Mouse (Mus musculus): ENCODE results near the gene Rtn1. TPM values are rescaled to one million over a fixed set of nuclear protein-coding genes. Genes with fewer than 3 reads are reported as not detected.
"Not testable (repeated sequence)": the region's sequence is repeated elsewhere in the genome, so short reads cannot be mapped to it uniquely, and the experiment has no call there.

Gene Rtn1
- polyA plus RNA-seq, 1 experiment: 2.8 TPM

DNA sequence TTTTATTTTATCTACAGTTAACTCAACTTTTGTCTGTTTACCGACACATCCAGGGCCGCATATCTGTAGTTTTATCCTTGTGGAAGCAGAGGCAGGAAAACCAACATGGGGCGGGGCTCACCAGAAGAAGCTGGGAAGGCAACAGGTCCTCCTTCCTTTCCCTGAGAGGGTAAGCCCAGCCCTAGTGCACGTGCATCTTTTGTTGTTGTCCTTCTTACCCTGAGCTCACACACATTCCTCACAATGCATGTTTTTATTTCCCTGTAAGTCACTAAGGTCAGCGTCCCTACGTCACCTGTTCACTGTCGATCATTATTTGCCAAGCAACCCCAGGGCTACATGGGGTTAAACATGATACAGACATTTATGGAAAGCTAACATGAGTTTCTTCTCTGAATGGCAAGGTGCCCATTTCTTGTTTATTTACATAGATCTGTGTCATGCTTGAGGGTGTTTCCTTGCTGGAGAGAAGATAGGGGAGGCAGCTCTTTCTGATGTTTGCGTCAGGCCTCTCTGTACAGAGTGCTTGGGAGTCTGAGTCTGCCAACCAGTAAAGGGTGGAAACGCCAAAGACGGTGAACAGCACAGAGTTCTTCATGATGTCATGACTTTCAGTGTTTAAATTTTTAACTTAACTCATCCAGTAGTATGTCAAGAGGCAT, 84.5 kb downstream of the Rtn1 start:
- no peak for DNase-seq (ENCODE audit: low spot score)

DNA sequence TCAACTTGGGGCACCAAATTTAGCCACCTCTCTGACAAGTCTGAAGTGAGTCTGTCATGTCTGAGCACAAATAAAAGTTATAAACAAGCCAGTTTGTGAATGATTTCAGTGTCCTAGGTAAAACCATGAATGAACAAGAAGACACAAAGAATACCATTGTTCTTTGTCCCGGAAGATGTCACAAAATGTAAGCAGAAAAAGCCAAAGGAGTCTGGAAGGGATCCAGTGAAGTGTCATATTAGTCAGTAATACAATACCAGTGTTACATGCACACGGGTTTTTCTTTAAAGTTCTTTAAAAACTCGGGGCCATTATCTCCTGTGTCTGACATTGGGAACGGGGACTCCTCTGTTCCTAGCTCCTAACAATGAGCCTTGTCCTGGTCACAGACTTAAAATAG, 85.1 kb downstream of the Rtn1 start:
- DNase-seq (ENCODE audit: low spot score): no peak

DNA sequence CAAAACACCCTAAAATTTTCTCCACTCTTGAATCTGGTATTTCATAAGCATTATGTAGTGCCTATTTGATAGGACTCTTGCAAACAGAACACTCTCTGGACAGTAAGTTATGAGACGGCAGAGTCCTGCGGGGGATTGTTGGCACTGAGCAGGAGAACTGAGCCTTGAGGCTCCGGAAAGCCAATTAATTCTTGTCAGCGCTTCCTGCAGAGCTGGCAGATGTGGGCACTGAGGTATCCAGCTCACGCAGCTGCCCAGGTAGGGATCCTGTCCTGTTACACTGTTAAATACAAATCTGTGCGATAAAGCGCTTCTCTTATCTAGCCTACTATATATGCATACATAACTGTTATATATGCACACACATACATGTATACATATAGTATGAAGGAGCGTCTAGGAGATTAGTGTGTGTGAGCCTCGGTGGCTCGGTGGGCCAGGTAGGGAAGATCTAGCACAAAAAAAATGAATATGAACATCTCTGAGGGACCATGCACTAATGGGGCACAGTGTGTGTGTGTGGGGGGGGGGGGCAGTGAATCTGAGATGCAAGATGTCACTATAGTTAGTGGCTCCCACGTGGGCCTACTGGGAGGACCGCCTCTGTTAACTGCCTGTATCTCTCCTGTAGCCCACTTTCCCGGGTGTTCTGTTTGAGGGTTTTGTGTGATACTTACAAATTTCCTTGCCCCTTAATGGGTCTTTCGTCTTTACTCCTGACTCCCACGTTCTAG, 93.0 kb downstream of the Rtn1 start:
- no peak for DNase-seq (ENCODE audit: low spot score)

DNA sequence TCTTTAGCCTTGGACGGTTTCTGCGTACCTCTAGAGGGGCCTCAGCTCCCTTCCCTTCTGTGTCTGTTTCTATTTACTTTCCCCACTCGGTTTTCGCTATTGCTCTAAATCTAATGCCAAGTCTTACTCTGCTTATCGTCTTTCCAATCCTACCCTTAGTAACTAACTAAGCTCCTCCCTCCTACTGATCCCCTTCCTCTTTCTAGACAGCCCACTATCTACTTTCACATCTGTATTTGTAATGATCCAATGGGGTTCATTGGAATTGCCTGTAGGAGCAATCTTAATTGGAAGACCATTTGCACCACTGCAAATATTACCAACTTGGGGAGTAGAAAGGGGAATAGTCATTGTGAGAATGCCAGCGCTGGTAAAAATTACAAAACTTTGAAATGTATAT, 98.0 kb downstream of the Rtn1 start:
- no peak for DNase-seq (ENCODE audit: low spot score)

DNA sequence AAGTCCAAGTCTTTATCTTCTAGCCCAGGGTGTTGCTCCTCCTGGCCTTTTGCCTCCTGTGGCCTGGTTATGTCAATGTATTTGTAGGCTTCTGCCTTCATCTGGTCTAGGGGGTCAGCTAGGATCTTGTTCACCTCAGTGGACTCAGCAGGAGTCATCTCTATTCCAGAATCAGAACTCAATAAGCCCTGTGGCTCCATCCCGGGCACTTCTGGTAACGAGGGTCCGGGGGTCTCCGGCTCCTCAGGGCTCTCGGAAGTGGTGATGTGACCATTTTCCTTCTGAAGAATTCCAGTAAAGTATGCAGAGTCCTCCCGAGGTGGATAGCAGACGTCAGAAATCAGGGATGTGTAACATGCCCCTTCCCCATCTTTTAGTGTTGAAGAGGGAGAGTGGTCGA, 100.3 kb downstream of the Rtn1 start:
- DNase-seq (ENCODE audit: low spot score): no peak

DNA sequence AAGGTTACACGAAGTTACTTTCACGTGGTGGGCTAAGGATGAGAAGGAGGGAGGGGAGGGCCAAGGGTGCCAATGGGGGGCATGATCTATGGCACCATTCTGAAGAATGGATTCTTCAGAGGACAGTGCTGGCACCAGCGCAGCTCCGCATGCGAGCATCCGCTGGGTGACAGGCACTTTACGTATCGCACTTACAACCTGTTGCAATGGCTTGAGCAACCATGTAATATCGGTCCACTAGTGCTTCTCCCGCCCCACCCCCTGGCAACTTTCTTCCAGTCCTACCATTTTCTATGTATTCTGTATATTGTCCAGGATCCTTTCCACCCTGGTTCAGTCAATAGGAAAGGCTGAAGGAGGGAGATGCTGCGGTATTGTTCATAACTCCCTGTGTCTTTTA, 102.6 kb downstream of the Rtn1 start:
- DNase-seq (ENCODE audit: low spot score): no peak

DNA sequence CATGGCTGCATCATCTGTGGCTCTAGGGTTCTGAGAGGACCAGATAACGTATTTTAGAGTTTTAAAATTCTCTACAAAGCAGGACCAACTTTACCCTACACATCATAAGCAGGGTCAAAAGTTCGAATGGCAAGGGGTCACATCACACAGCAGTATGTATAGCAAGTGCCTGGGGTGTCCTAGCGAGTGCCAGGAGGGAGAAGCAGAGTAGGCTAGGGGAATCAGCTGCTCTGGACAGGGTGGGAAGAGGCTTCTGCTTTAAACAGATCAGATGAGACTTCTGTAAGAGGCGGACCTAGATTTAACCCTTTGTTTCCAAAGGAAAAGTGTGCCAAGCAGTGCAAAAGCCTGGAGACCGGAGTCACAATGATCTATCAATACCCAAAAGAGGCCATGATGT, 103.4 kb downstream of the Rtn1 start:
- no peak for DNase-seq (ENCODE audit: low spot score)

DNA sequence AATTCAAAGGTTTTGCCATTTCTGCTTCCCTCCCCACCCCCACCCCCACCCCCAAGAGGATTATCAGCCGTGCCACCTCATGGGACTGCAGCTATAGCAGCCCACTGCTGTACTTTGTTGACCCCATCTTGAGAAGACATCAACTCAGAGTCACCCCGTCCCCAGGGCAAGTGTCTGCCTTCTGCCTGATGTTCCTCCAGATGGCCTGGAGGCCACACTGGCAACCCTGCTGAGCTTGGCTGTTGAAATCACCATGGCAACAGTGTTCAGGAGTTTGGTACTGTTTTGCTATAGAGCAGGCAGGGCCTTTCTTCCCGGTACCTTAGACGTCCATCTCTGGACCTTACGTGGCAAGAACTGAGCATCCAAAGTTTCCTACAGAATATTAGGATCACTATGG, 103.9 kb downstream of the Rtn1 start:
- no peak for DNase-seq (ENCODE audit: low spot score)

DNA sequence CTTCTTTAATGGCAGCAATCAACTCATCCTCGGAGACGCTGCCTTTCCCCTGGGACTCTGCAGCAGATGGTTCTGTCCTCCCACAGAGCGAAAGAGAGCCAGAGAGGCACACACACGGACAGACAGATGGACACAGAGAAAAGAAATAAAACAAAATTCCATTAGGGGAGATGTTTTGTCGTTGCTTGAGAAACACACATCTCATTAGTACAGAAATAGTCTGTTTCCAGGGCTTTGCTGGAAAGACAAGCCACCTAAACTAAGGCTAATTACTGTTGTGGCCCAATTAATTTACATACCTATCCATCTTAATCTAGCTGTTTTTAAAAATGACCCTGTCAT, 104.5 kb downstream of the Rtn1 start:
- no peak for DNase-seq (ENCODE audit: low spot score)

DNA sequence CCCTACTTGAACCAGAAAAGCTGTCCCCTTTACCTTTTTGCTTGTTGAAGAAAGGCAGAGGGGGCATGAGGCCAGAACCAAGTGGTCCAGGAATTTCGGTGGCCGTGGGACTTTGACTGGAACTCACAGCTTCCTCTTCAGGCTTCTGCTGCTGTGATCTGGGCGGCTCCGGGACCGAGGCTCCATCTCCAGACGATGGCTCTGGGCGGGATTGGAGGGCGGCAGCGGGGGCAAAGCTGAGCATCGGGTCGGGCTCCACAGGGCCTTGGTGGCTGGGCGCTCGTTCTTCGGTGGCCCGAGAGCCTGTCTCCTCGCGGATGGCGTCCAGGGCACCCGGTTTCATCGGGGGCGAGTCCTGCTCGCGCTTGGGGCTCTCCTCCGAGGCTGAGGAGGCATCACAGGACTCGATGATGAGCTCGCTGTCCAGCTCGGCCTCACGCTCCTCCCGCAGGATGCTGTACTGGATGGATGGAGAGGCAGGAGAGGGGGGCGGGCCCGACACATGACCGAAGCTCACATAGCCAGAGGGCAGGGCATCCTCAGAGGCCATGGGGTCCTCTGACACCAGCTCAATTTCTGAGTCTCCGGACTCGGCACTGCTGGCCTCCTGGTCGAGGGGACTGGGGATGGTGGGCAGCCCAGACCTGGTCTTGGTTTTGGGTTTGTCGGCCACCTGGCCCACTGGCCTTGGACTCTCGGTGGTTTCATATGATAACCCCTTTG, 105.1 kb downstream of the Rtn1 start:
- no peak for DNase-seq (ENCODE audit: low spot score)

DNA sequence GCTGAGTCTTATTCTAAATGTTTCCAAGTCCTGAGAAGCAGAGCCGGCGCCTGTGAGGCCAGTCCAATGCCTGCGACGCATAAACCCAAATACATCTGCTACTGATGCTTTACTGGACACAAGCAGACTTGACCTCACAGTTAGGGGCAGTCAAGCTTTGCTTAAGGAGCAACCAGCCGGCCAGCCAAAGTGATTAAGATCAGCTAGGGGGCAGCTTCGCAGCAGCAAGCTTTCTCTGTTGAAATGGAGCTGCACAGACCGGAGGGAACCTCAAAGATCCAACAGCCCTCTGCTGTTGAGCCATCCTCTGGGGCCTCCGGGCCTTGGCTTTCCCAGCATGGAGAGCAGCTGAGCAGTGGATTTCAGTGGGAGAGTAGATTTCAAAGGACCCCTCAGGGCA, 107.4 kb downstream of the Rtn1 start:
- DNase-seq (ENCODE audit: low spot score): no peak

DNA sequence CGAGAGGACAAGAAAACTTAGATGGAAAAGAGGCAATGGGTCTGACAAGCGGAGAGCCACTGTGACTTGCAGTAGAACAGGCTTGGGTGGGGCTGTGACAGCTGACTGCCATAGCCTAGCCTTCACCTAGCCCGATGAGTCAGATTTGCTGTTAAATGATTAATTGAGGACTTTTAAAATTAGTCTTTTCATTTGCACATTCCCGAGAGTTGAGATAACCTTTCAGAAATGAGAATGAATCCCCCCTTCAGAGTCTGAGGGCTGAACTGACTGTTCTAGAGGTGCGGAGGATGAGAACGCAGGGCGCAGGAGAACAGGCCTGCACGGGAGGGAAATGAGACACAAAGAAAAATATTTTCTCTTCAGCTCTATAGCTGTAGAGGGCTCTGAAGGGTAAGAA, 107.9 kb downstream of the Rtn1 start:
- no peak for DNase-seq (ENCODE audit: low spot score)

DNA sequence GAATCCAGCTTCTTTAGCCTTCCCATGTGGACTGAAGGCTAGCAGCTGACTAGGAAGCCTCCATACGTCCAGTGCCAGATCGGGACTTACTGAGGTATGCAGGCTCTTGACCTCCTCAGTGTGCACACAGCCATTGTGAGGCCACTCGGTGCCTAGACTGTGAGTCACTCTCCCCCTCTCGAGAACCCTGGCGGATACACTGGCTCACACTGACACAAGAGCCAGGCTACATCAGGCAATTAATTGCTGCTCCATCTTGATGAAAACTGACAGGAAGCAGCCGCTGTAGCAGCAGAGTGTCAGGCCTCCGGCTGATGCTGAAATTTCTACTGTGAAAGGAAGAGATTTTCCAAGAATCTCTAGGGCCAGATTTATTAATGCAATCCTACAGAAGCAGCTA, 110.6 kb downstream of the Rtn1 start:
- DNase-seq (ENCODE audit: low spot score): no peak

DNA sequence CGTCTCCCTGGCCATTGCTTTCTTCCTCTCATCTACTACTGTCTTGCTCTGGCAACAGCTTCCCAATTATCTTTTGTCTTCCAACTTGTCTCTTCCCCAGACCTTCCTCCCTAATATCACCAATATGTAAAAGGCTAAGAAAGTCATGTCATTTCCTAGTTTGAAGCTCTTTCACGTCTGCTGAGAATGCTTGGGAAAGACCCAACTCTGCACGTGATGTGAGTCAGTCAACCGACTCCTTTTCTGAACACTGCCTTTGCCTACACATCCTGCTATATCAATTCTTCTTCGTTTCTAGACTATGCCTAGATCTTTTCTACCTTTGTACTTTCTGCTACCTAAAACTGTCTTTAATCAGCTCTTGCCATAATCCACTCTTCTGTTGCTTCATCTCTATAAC, 112.3 kb downstream of the Rtn1 start:
- DNase-seq (ENCODE audit: low spot score): no peak

DNA sequence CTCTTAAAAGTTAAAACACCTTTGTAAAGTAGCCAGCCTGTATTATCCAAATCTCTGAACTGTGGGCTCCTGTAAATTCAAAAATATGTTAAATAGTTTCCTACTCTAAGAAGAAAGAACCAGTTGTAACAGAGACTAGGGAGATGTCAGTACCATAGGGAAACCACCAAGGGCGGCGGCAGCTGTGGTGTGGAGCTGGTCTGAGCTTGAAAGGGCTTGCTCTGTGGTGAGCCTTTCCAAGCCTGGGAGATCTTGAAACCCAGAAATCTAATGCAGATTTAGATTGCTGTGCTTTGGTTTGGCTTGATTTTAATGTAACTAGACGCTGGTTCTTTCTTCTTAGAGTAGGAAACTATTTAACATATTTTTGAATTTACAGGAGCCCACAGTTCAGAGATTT, 115.7 kb downstream of the Rtn1 start:
- DNase-seq (ENCODE audit: low spot score): not testable (repeated sequence)

DNA sequence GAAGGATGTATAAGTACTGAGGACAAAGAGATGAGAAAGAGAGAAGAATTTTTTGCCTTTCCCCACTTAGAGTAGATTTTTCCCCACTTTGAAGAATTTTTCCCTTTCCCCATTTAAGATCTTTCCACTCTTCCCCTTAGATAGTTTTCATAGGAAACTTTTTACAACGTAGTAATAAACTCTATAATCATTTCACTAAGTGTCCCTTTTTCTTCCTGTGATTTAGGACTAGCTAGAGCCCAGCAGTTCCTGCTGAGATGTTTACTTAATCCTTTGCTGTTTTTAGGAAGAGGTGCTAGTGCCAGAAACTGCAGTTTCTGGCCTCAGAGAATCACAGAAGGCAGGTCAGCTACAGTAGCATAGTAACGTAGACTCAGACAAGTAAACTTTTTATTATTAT, 116.3 kb downstream of the Rtn1 start:
- no peak for DNase-seq (ENCODE audit: low spot score)

DNA sequence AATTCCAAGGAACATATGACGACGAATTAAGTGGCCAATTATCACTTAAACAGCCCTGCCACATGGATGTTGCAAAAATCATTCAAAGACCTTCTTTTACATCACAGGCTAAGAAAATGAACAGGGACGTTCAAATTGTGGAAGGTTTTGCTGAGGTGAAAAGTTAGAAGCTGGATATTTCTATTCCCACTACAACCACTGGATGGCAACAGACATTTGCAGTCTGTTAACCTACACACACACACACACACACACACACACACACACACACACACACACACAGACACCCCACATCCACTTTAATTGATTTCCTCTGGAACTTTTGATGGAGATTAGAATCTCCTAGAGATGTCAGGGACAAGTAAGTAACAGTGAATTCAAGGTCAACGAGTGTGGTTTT, 117.6 kb downstream of the Rtn1 start:
- DNase-seq (ENCODE audit: low spot score): no peak

DNA sequence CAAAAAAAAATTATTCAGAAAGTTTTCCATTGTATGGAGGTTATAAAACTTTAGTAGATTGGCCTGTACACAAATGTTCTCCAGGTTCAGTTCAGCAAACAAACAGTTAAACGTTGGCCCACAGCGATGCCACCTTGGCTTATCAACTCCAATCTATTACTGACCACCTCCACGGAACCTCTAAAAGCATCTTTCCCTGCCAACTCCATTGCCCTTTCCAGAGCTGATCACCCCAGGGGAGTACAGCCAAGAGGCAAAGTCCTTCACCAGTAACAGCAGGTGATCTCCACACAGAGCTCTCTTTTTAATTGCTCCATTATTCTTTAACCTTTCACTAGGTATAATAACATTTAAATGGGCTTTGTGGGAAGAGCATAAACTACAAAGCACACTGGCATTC, 120.6 kb downstream of the Rtn1 start:
- DNase-seq (ENCODE audit: low spot score): no peak

DNA sequence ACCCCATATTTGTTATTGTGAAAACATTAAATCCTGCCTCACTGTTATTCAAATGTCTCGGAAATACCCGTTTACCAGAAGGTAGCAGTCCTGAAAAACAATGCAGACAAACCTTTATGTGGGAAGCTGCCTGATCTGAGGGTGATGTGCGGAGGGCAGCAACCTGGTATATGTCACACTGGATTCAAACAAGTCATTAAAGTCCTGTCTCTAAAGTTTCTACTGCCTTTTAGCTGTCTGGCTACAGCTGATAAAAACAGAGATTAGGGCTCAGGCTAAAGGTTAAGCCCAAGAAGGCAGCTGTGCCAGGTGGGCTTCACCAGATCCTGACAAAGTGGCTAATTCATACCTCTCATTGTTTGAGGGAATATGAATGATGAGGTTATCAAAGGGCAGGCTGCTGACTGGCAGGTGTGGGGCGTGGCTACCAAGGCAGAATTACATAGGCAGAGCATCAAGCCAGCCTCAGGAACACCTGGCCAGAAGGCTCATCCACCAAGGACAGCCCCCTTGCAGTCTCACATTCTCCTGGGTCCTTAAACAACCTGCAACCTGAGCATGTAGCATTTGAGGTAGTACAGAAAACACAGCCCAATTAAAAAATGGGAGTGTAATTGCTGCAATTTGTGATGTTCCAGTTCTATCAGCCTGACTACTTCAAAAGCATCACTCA, 121.4 kb downstream of the Rtn1 start:
- no peak for DNase-seq (ENCODE audit: low spot score)

DNA sequence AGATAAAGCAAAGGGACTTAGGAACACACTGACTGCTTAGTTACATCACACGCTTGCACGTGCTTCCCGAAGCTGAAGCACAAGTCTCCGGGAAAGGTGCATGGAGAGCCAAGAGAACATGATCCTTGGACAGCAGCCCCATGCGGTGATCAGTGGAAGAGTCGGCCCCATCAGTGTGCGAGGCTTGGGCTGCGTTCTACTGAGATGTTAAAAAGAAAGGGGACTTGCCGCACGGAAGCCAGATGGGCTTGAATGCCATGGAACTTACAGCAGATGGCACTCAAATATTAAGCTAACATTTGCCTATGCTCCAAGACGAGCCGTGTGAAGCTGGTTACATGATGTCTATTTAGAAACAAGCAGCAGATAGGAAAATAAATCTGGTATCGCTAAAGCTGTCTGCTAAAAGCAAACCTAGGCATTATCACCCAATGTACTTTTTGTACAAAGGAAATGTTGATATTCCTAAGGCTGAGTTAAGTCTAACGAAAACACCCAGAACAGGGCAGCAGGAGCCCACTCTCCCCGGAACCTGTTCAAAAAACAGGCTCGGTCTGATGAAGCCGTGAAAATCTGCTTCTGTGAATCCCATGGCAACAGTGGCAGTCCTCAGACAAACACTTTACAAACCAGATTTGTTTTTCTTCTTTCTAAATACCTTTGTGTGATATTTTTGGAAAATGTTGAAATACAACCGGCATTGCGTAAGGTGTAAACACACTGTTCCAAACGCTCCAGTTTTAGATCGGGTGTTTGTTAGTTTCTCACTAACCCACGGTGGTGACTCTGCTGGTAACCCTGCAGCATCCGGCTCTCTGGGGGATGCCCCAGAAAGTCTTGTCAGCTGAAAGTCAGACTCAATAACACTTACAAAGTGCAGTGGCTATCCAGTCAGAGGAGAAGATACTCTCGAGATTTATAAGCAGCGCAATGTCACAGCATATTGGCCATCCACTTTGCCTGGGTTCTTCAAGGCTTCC, 123.2 kb downstream of the Rtn1 start:
- DNase-seq (ENCODE audit: low spot score): no peak

DNA sequence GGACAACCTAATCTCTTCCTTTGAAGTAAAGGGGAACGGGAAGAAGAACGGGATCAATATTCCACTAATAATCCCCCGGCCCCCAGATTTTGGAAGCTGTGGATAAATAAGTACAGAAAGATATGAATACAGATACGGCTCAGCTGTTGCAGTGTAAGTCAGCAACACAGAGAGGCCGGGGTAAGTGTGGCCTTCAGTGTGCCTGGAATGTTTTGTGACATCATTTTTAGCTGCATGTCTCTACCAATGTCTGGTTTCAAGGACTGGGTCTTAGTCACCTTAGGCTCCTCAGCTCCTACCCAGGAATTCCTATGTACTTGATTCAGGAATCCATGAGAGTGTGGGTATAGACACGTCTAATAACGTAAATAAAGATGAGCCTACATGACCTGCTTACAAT, 124.3 kb downstream of the Rtn1 start:
- DNase-seq (ENCODE audit: low spot score): no peak
